20 mouse cellular contexts compared by ENCODE assay signal in genomic region chr15:85983131-85983530, GRCm38 (mm10). TPM values are rescaled to one million over a fixed set of nuclear protein-coding genes. Genes with fewer than 3 reads are reported as not detected.
DNase-seq lines count a peak whose midpoint lies in the region; ATAC-seq lines count a peak whose summit lies in the region.
"Had no signal": no experiment of that assay in that cellular context is flagged by ENCODE, and none has a peak within 500 bp of the region (broad histone marks: within the 10 kb centered on the region; RNA-seq: fewer than 3 reads in every experiment).

No protein-coding gene starts in this region.

- no peak overlapping the region for H3K4me2 ChIP-seq in midbrain, embryonic 11.5 days
- H3K4me2 ChIP-seq: forebrain, embryonic 12.5 days; limb, embryonic 15.5 days; midbrain, embryonic 12.5 days; stomach, embryonic 15.5 days had no signal

- no peak for ATAC-seq in midbrain, embryonic 11.5 days (ENCODE audit: low FRiP score)
- peak; percentile 60 for ATAC-seq in inflammation-experienced regulatory T-cells, adult 6 months

- no peak overlapping the region for H3K9ac ChIP-seq in midbrain, embryonic 11.5 days (ENCODE audit: low read length)
- H3K9ac ChIP-seq: forebrain, embryonic 12.5 days; limb, embryonic 15.5 days; midbrain, embryonic 12.5 days; stomach, embryonic 15.5 days had no signal

- H3K27ac ChIP-seq in midbrain, embryonic 10.5 days (replicated peaks) = peak overlapping the region; percentile 34
- no peak overlapping the region for H3K27ac ChIP-seq in midbrain, embryonic 11.5 days (ENCODE audit: low read depth, low read length)
- H3K27ac ChIP-seq: forebrain, embryonic 12.5 days; heart, adult 2 months; limb, embryonic 15.5 days; midbrain, embryonic 12.5 days; stomach, embryonic 15.5 days had no signal

- no peak for DNase-seq in midbrain, embryonic 10.5 days (ENCODE audit: low spot score)
- no peak for DNase-seq in midbrain, embryonic 11.5 days (ENCODE audit: low spot score, missing footprints)
- DNase-seq in thymus, postnatal 10 days (ENCODE audit: low spot score in 2 of 2) = peak; percentile 37 to 46
- DNase-seq in adrenal gland, adult 8-10 months = no peak
- DNase-seq in layer of hippocampus, adult 9-11 months = no peak
- no peak for DNase-seq in testis, postnatal 10 days (ENCODE audit: low spot score)
- DNase-seq: cerebellum, adult 18-20 months; gastrocnemius, postnatal 25 days; heart, adult 2 months; kidney, adult 2 months; kidney, postnatal 10 days; lung, adult 2 months; lung, postnatal 36 days; spleen, adult 18-20 months had no signal

- peaks cover 7% of the 10 kb centered on the region; the same call in 1 of the 2 replicates for H3K27me3 ChIP-seq in midbrain, embryonic 10.5 days (ENCODE audit: low read depth, poor library complexity, severe bottlenecking)
- no peaks in the 10 kb centered on the region for H3K27me3 ChIP-seq in midbrain, embryonic 11.5 days (ENCODE audit: control insufficient read depth, insufficient read depth, low read length)
- H3K27me3 ChIP-seq: forebrain, embryonic 12.5 days; limb, embryonic 15.5 days; midbrain, embryonic 12.5 days; stomach, embryonic 15.5 days had no signal

- 87% methylated on average over 7 of the region's 7 CpGs for WGBS in midbrain, embryonic 10.5 days
- WGBS in midbrain, embryonic 11.5 days = 89% methylated on average over 7 of the region's 7 CpGs

- H3K9me3 ChIP-seq in midbrain, embryonic 10.5 days (replicated peaks) = no peaks in the 10 kb centered on the region
- no peaks in the 10 kb centered on the region for H3K9me3 ChIP-seq in midbrain, embryonic 11.5 days (ENCODE audit: control insufficient read depth, low read length)
- H3K9me3 ChIP-seq: forebrain, embryonic 12.5 days; limb, embryonic 15.5 days; midbrain, embryonic 12.5 days; stomach, embryonic 15.5 days had no signal

- peaks cover 21% of the 10 kb centered on the region for H3K36me3 ChIP-seq in midbrain, embryonic 10.5 days
- 0 out of 2 replicates have a peak, but pooled peaks cover 4% of the 10 kb centered on the region for H3K36me3 ChIP-seq in midbrain, embryonic 11.5 days (ENCODE audit: control insufficient read depth, insufficient read depth, low read length)
- H3K36me3 ChIP-seq: limb, embryonic 15.5 days; stomach, embryonic 15.5 days had no signal

- peaks cover 49% of the 10 kb centered on the region for H3K4me1 ChIP-seq in midbrain, embryonic 10.5 days
- peaks cover 17% of the 10 kb centered on the region for H3K4me1 ChIP-seq in midbrain, embryonic 11.5 days (ENCODE audit: control insufficient read depth, insufficient read depth, low read length)
- H3K4me1 ChIP-seq: stomach, embryonic 15.5 days had no signal

- H3K4me3 ChIP-seq in midbrain, embryonic 10.5 days = no peak overlapping the region
- no peak overlapping the region for H3K4me3 ChIP-seq in midbrain, embryonic 11.5 days (ENCODE audit: low read depth, low read length)
- H3K4me3 ChIP-seq: forebrain, embryonic 12.5 days; heart, adult 2 months; limb, embryonic 15.5 days; midbrain, embryonic 12.5 days; stomach, embryonic 15.5 days had no signal

RNA-seq across cellular contexts. Expression of gene Celsr1, which starts 50.4 kb away (rescaled TPM):
- polyA plus RNA-seq in midbrain, embryonic 10.5 days (2016; fragmentation: Nextera tagmentation; extraction: Ambion mirVana) = 3.4 and 3.6 TPM in 2 replicates
- polyA plus RNA-seq in midbrain, embryonic 11.5 days (2014; fragmentation: Nextera tagmentation; extraction: Ambion mirVana) = 4.1 and 4.9 TPM in 2 replicates
- 1 to 10 TPM; 4.4 to 5.0 (median 4.7) TPM for polyA plus RNA-seq in inflammation-experienced regulatory T-cells, adult 6 months (2017; shearing (Covaris generic))
- total RNA-seq in adrenal gland, adult 8-10 months (2022) = 10 to 100 TPM in 2 of 4 experiments, 1 to 10 TPM in 2; 5.2 to 16.1 (median 8.7) TPM
- total RNA-seq: CH12.LX had no signal

Comparison
In these comparisons a context has a peak if more than half of its experiments do, and no peak if none do; other contexts are left out.
1. DNase-seq: peak in thymus, postnatal 10 days (2 of 2); none in midbrain, embryonic 10.5 days (single experiment), midbrain, embryonic 11.5 days (single experiment), adrenal gland, adult 8-10 months (single experiment), layer of hippocampus, adult 9-11 months (single experiment) and testis, postnatal 10 days (single experiment).